Mouse (Mus musculus) lung, adult 10 weeks (tissue): ENCODE measurements around the gene Lsm14a. TPM values are rescaled to one million over a fixed set of nuclear protein-coding genes. Genes with fewer than 3 reads are reported as not detected.

Experiments
- polyA plus RNA-seq: library from polyadenylated mRNA; stranded (reverse); fragments of 350-450 nt; fragmentation: Illumina TruSeq; extraction: RNeasy Lipid Tissue Mini Kit (QIAGEN cat#74804); gene quantifications from one replicate; pipeline ENCODE4 v1.2.3, GENCODE M21; 2014; ENCODE audit warnings: low read depth, low replicate concordance; ENCODE audit not compliant: insufficient read depth

Lsm14a gene
- polyA plus RNA-seq, result 61.3 TPM

DNA sequence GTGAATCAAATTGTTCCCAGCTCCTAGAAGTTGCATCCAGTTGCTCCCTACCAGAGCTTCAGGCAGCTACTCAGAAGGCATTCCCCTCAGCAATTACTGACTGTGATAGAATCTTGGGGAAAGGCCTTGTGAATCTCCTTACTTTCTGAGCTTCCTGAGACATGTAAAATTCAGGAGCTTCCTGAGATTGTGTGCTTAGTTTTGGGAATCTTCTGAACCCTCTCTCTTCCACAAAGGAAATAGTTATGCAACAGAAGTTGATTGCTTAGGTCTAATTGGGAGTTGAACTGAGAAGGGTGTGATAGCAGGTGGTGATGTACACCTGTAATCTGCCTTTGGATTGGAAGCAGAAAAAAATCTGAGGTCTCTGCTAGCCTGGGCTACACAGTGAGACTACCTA is at the start of gene Lsm14a:
Gene Lsm14a, minus strand, starts transcription at position 101 of the 400 bp plus-strand sequence.

DNA sequence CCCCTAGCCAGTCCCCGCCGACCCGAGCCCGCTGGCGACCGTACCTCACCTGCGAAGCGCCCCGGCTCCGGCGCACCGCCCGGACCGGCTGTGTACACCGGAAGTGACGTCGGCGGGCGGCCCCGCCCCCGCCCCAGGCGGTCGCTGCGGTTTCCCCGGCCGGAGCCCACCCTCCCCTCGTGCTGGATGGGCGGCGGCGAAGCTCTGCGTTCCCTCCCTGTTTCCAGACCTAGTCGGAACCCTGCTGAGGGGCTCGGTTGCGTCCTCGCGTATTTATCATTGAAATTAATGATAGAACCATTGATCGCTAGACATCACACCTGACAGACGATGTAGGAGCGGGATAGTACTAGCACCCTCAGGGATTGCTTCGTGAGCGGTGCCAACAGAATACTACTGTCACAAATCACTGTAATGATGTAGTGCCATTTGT is 79.7 kb downstream of the Lsm14a start, which contains the start of gene 4931406P16Rik:
Gene 4931406P16Rik, minus strand, starts transcription at position 109 of the 433 bp plus-strand sequence.

Other genes with a start within 250 kb of the Lsm14a start
- 51.2 TPM for gene Uba2, start 223.7 kb downstream of the Lsm14a start, polyA plus RNA-seq
- gene Pdcd2l, start 196.7 kb downstream of the Lsm14a start, polyA plus RNA-seq, result 17.3 TPM
- 174 TPM for gene Gpi1, start 163.0 kb downstream of the Lsm14a start, polyA plus RNA-seq
- gene Gm6096, start 142.3 kb downstream of the Lsm14a start, polyA plus RNA-seq, result not detected
- gene 4931406P16Rik, start 79.8 kb downstream of the Lsm14a start, polyA plus RNA-seq, result 24.0 TPM